Mouse (Mus musculus) heart, embryonic 12.5 days (tissue): Measurements from ENCODE around the gene Klhl5. TPM values are rescaled to one million over a fixed set of nuclear protein-coding genes. Genes with fewer than 3 reads are reported as not detected.
A peak's percentile ranks its signal among the peaks of the same experiment; 100 is the strongest.

ENCODE experiments used
- ATAC-seq: fragments of 200-750 bp; cut with Nextera tagmentation; 2 replicates; pipeline ENCODE4 v1.8.0; 2017; ENCODE audit warnings: moderate TSS enrichment, moderate library complexity; ENCODE audit not compliant: insufficient number of reproducible peaks, low FRiP score
- H3K27ac ChIP-seq: fragments of 300-500 bp; sonication (generic); 2 replicates; pipeline ENCODE4 v1.5.1; 2016; ENCODE audit warnings: mild to moderate bottlenecking, moderate library complexity; ENCODE audit not compliant: poor library complexity, severe bottlenecking
- H3K27me3 ChIP-seq: fragments of 300-500 bp; sonication (generic); replicated peaks from 2 replicates; pipeline ENCODE4 v1.6.1; 2016; ENCODE audit warnings: mild to moderate bottlenecking, moderate library complexity
- H3K36me3 ChIP-seq: fragments of 300-500 bp; sonication (generic); 2 replicates; pipeline ENCODE4 v1.6.1; 2016; ENCODE audit warnings: mild to moderate bottlenecking, moderate library complexity
- H3K4me1 ChIP-seq: fragments of 300-500 bp; sonication (generic); replicated peaks from 2 replicates; pipeline ENCODE4 v1.6.1; 2016; ENCODE audit warnings: mild to moderate bottlenecking
- H3K4me2 ChIP-seq: fragments of 300-500 bp; sonication (generic); 2 replicates; pipeline ENCODE4 v1.6.1; 2016; ENCODE audit warnings: mild to moderate bottlenecking, moderate library complexity
- H3K4me3 ChIP-seq: fragments of 300-500 bp; sonication (generic); 2 replicates; pipeline ENCODE4 v1.5.1; 2016; ENCODE audit warnings: mild to moderate bottlenecking
- H3K9ac ChIP-seq: fragments of 300-500 bp; sonication (generic); 2 replicates; pipeline ENCODE4 v1.6.1; 2016; ENCODE audit warnings: mild to moderate bottlenecking, moderate library complexity
- H3K9me3 ChIP-seq: fragments of 300-500 bp; sonication (generic); replicated peaks from 2 replicates; pipeline ENCODE4 v1.6.1; 2016; ENCODE audit warnings: mild to moderate bottlenecking, moderate library complexity
- WGBS: fragments of 180-500 bp; shearing (Covaris S2); methylation state at CpG from one replicate; pipeline ENCODE4 v1.1.7; 2016; 5-methylcytosine and 5-hydroxymethylcytosine counted together
- polyA plus RNA-seq: library from polyadenylated mRNA; unstranded; fragments of >200 nt; fragmentation: Nextera tagmentation; extraction: Ambion mirVana; gene quantifications from 2 replicates; pipeline ENCODE4 v1.2.1, GENCODE M21; 2016

The Klhl5 gene
- 18.8 and 21.5 TPM in 2 replicates for polyA plus RNA-seq

DNA sequence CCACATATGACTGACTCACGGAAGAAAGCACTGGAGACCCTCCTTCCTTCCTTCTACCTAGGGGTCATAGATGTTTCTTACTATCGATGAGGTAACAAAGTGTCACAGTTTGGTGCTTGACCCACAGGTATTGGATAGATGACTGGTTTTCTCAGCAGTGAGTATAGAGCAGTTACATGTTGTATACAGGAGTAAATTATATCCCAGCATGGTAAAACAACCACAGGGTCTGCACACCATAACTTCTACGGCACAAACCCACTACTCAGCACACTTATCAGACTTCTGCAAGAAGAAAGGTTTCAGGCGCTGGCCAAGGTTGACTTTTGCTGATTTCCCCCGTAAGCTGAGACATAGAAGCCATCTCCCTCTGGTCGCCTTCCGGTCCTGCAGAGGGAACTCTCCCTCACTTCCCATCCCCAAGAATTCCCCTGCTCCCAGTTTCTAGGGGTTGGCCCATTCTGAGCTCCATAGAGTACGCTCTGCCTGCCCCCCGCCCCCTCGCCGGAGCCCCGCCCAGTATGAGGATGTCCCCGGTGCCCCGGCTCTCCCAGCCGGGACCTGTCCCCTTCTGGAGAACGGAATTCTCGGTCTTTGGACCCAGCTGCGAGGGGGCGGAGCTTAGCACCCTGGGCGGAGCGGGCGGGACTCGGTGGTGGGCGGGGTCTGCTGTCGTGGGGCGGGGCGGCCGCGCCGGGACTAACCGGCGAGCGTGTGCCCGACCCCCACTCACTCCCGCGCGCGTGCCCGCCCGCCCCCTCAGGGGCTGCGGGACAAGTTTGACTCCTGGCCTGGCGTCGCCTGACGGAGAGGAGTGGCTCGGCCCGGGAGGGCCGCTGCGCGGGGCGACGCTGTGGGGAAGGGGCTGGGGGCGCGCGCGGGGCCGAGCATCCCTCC is at the start of gene Klhl5:
Gene Klhl5 (plus strand): TSS at position 664 of the 897 bp plus-strand sequence.
- Histone ChIP-seq H3K9me3 (no peaks in the 10 kb centered on the region), H3K4me3 (peak within 1 kb of the TSS; percentile 86), H3K9ac (peak within 1 kb of the TSS; percentile 89), H3K4me1 (peaks cover 29% of the 10 kb centered on the region), H3K4me2 (peak within 1 kb of the TSS; percentile 79), H3K27me3 (no peaks in the 10 kb centered on the region), H3K36me3 (no peaks in the 10 kb centered on the region), H3K27ac (peak within 1 kb of the TSS; percentile 72)
- 5% methylated on average over 22 of the region's 56 CpGs for WGBS
- ATAC-seq, result peak; percentile 94

GRCm38 (mm10) chr5:65057596-65057995 is 49.7 kb upstream of the Klhl5 start:
- no peak for ATAC-seq
- Histone ChIP-seq H3K9me3 (no peaks in the 10 kb centered on the region), H3K9ac (no peak overlapping the region), H3K4me3 (no peak overlapping the region), H3K36me3 (no peaks in the 10 kb centered on the region), H3K27me3 (no peaks in the 10 kb centered on the region), H3K4me2 (no peak overlapping the region), H3K4me1 (no peaks in the 10 kb centered on the region), H3K27ac (no peak overlapping the region; the same call in 1 of the 2 replicates)
- 91% methylated on average over 6 of the region's 6 CpGs for WGBS

DNA sequence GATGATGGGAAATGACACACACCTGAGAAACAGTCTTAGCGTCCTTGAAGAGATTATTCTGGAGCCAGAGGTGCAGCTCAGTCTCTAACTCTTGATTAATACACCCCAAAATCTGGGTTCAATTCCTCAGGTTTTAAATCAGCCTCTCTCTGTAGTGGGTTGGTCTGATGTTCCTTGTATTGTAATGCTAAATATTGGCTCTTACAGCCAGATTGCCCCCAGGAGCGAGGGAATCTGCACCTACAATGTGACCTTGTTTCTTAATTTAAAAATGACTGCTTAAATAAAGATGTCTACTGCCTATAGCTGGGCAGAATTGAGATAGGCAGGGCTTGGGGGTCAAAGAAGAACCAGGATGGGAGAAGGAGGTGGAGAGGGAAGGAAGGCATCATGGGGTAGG is 47.5 kb upstream of the Klhl5 start:
- ATAC-seq, result no peak
- 76% methylated on average over 2 of the region's 2 CpGs for WGBS
- no peak overlapping the region for H3K27ac ChIP-seq

GRCm38 (mm10) chr5:65062236-65062635 is 45.1 kb upstream of the Klhl5 start:
- Histone ChIP-seq H3K4me1 (no peaks in the 10 kb centered on the region), H3K4me2 (no peak overlapping the region), H3K9ac (no peak overlapping the region), H3K27ac (no peak overlapping the region), H3K4me3 (no peak overlapping the region), H3K36me3 (no peaks in the 10 kb centered on the region), H3K27me3 (no peaks in the 10 kb centered on the region), H3K9me3 (no peaks in the 10 kb centered on the region)
- 84% methylated on average over 4 of the region's 4 CpGs for WGBS
- ATAC-seq, result no peak

More for the DNA sequence above, 47.5 kb upstream of the Klhl5 start:
- Histone ChIP-seq H3K9me3 (no peaks in the 10 kb centered on the region), H3K9ac (no peak overlapping the region), H3K4me1 (no peaks in the 10 kb centered on the region), H3K4me2 (no peak overlapping the region), H3K36me3 (no peaks in the 10 kb centered on the region), H3K4me3 (no peak overlapping the region), H3K27me3 (no peaks in the 10 kb centered on the region)

GRCm38 (mm10) chr5:65063266-65063665 is 44.1 kb upstream of the Klhl5 start:
- no peaks in the 10 kb centered on the region for H3K4me1 ChIP-seq
- H3K9ac ChIP-seq, result no peak overlapping the region
- H3K27me3 ChIP-seq, result no peaks in the 10 kb centered on the region
- H3K27ac ChIP-seq, result no peak overlapping the region
- ATAC-seq, result no peak
- no peak overlapping the region for H3K4me3 ChIP-seq
- H3K9me3 ChIP-seq, result no peaks in the 10 kb centered on the region
- no peaks in the 10 kb centered on the region for H3K36me3 ChIP-seq
- H3K4me2 ChIP-seq, result no peak overlapping the region
- 80% methylated on average over 2 of the region's 2 CpGs for WGBS

DNA sequence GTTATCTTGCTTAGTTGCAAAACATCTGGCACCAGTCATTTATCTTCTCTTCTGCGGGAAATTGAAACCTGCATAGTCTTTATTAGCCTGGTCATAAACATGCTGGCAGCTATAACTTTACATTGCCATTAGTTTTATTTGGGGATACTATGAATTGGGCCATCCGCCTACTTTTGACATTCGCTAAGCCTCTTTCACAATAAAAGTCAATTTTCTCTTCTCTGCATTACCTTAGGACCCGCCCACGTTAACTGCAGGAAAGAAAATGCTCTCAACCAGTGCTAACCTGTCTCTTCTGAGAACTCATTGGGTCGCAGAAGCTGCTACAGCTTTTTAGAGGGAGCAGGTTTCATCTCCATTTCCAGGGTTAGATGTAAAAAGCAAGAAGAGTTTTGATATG is 39.2 kb upstream of the Klhl5 start:
- H3K4me1 ChIP-seq, result no peaks in the 10 kb centered on the region
- no peak overlapping the region for H3K4me2 ChIP-seq
- H3K4me3 ChIP-seq, result no peak overlapping the region
- 84% methylated on average over 6 of the region's 6 CpGs for WGBS
- no peaks in the 10 kb centered on the region for H3K9me3 ChIP-seq
- H3K36me3 ChIP-seq, result no peaks in the 10 kb centered on the region
- no peaks in the 10 kb centered on the region for H3K27me3 ChIP-seq
- ATAC-seq, result no peak
- H3K9ac ChIP-seq, result no peak overlapping the region
- H3K27ac ChIP-seq, result no peak overlapping the region

DNA sequence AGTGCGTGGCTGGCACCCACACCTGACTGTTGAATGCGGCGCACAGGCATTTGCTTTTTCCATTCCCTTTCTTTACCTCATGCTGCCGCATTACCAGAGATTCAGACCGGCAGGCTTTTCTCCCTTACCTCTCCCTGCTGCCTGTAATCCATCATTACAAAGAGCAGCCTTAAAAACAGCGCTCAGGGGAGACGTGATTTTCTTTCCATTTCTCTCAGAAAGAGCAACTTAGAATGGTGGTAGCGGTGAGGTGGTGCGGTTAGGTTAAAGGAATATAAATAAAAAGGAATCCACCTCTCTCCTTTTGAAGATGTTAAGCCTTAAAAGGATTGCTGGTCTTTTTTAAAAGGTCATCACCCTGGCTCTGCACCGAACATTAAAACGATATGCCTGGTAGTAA is 37.5 kb upstream of the Klhl5 start:
- ATAC-seq, result no peak
- Histone ChIP-seq H3K9ac (no peak overlapping the region), H3K4me2 (no peak overlapping the region), H3K27ac (no peak overlapping the region), H3K4me1 (no peaks in the 10 kb centered on the region), H3K9me3 (no peaks in the 10 kb centered on the region), H3K36me3 (no peaks in the 10 kb centered on the region), H3K4me3 (no peak overlapping the region), H3K27me3 (no peaks in the 10 kb centered on the region)
- 75% methylated on average over 11 of the region's 11 CpGs for WGBS

DNA sequence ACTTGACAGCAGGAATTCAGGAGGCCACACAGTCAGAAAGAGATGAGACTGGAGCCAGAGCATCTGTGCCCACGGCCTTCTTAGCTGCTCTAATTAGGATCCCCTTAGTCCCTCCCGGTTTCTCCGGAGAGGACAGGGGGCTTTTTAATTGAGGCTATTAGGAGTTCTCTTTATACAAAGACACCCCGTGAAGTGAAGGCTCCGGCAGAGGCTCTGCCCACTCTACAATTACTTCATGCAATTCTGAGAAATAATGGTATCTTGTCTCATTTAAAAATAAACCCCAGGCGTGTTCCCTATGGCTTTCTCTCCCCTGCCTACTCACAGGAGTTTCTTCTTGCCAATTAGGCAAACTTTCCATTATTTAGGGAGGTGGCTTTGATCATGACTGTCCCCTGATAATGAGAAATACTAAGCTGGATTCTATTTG is 35.6 kb upstream of the Klhl5 start:
- Histone ChIP-seq H3K9ac (no peak overlapping the region), H3K4me2 (no peak overlapping the region), H3K4me3 (no peak overlapping the region), H3K9me3 (no peaks in the 10 kb centered on the region), H3K4me1 (no peaks in the 10 kb centered on the region), H3K27me3 (no peaks in the 10 kb centered on the region), H3K27ac (no peak overlapping the region), H3K36me3 (no peaks in the 10 kb centered on the region)
- 63% methylated on average over 6 of the region's 6 CpGs for WGBS
- ATAC-seq, result no peak

DNA sequence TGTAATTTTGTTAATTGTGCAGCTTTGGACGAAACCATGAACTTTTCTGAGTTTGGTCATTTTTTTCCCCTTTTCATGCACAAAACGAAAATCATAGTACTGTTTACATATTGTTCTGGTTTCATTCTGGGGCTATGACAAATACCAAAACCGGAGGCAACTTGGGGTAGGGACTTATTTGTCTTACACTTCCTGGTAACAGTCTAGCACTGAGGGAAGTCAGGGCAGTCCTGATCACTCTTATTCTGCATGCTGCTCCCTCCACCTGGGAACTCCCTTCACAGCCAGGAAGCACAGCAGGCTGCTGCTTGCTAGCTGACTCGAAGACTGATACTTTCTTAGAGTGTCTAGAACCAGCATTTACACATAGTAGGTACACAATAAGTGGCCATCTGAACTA is 34.1 kb upstream of the Klhl5 start:
- 62% methylated on average over 4 of the region's 4 CpGs for WGBS
- Histone ChIP-seq H3K27ac (no peak overlapping the region), H3K4me1 (no peaks in the 10 kb centered on the region), H3K36me3 (no peaks in the 10 kb centered on the region), H3K9ac (no peak overlapping the region), H3K27me3 (no peaks in the 10 kb centered on the region), H3K4me2 (no peak overlapping the region), H3K4me3 (no peak overlapping the region), H3K9me3 (no peaks in the 10 kb centered on the region)
- ATAC-seq, result no peak

- Histone ChIP-seq H3K9me3 (no peaks in the 10 kb centered on the region), H3K4me3 (no peak overlapping the region), H3K36me3 (no peaks in the 10 kb centered on the region), H3K4me2 (no peak overlapping the region), H3K4me1 (no peaks in the 10 kb centered on the region), H3K27ac (no peak overlapping the region), H3K9ac (no peak overlapping the region), H3K27me3 (no peaks in the 10 kb centered on the region)
- ATAC-seq, result no peak
- WGBS, result 50% methylated on average over 7 of the region's 7 CpGs
These were observed 32.6 kb upstream of the Klhl5 start for GRCm38 (mm10) chr5:65074693-65075092.

DNA sequence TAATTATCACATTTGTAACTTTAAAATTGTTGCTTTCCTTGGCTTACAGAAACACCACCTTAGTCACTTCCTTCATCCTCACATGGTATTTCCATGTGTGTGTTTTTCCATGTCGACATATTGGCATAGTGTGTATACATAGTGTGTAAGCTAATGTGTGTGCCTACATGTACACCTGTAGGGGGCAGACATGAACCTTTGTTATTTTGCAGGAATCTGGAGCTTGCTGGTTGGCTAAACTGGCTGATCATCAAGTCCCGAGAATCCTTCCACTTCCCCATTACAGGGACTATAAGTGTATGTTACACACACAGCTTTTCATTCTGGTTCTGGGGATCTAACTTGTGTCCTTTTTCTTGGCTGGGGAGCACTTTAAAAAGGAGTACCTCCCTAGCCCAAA is 31.3 kb upstream of the Klhl5 start:
- Histone ChIP-seq H3K9ac (no peak overlapping the region), H3K4me1 (no peaks in the 10 kb centered on the region), H3K4me3 (no peak overlapping the region), H3K9me3 (no peaks in the 10 kb centered on the region), H3K36me3 (no peaks in the 10 kb centered on the region), H3K4me2 (no peak overlapping the region), H3K27me3 (no peaks in the 10 kb centered on the region), H3K27ac (no peak overlapping the region)
- 65% methylated on average over 2 of the region's 2 CpGs for WGBS
- no peak for ATAC-seq

DNA sequence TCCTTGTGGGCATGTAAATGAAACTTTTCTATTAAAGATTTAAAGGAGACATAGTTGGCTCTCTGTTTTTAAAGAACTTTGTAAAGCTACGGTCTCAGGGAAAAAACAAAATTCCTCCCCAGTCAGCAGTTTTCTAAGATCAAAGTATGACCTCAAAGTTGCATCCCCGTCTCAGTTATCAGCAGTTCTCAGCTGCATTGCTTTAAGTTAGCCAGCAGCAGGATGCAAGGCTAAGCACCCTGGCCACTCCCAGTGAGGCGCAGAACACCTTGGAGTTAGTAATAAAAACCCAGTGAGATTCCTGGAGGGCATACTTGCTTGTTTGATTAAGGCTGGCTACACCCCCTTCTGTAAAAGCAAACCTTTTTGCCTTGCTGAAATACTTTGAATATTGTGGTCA is 30.6 kb upstream of the Klhl5 start:
- no peak overlapping the region for H3K27ac ChIP-seq
- H3K4me1 ChIP-seq, result no peaks in the 10 kb centered on the region
- no peaks in the 10 kb centered on the region for H3K9me3 ChIP-seq
- 29% methylated on average over 3 of the region's 3 CpGs for WGBS
- H3K9ac ChIP-seq, result no peak overlapping the region
- H3K27me3 ChIP-seq, result no peaks in the 10 kb centered on the region
- H3K36me3 ChIP-seq, result no peaks in the 10 kb centered on the region
- no peak overlapping the region for H3K4me3 ChIP-seq
- no peak overlapping the region for H3K4me2 ChIP-seq
- ATAC-seq, result no peak
